Mouse (Mus musculus): ENCODE results near the gene Ddx18. TPM values are rescaled to one million over a fixed set of nuclear protein-coding genes. Genes with fewer than 3 reads are reported as not detected.

Gene Ddx18
- polyA plus RNA-seq (2015; fragmentation: Nextera tagmentation; extraction: Ambion mirVana) = 51.7 and 52.8 TPM in 2 replicates

DNA sequence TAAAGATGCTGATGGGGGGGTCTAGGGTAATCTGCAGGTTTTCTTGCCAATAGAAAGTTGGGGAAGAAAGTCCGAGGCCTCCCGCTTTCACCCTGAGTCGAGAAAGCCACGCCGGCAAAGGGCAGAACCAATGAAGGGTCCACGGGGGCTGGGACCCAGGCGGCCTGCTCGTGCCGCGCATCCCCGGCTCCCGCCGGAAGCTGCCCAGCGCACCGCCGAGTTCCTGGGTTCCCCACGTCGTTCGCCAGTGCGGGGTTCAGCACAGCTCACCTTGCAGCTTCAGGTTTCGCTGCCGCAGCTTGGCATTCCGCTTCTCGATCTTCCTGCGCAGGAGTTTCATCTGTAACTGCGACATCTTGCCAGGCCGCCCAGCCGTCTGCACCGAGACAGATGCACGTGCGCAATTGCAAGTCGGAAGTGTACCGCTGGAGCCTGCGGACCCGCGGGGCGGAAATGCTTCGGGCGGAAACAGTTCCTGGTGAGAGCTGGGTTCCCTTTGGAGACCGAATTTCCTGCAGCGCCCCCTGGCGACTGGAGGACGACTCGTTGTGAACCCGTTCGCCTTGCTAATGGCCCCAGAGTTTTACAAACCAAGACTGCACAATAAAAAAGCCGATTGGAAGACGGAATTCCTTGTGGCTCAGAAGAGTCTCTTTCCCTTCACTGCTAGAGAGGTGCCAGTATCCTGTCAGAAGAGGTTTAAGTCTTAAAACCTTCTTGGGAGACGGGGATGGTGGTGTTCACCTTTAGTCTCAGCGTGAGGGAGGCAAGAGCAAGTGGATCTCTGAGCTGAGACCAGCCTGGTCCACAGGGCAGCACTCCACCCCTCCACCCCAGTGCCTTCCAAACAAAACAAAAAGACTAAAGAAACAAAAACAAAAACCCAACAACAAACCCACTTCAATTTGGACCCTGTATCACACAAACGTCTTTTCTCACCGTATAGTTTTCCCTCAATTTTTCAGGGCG, at the start of gene Ddx18:
TSS of gene Ddx18 (minus strand) at position 469 of the 969 bp plus-strand sequence.

DNA sequence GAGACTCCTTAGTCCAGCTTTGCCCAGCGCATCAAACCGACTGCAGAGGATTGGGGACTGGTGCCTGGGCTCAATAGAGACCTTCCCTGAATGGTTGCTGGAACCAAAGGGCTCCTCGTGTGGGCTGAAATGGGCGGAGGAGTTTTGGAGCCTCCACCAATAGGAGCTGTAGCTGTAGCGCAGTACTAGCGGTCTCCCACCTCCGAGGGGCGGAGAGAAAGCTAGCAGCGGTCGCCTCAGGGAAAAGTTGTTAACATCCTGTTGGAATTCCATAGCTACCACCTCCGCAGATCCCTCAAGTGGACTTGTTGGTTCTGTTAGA, 39.4 kb downstream of the Ddx18 start, which contains the start of gene Htr5b:
TSS of gene Htr5b (minus strand) at position 67 of the 322 bp plus-strand sequence.

Other genes starting within 250 kb of the Ddx18 start
- 14.1 and 17.8 TPM in 2 replicates for gene Insig2, start 235.4 kb downstream of the Ddx18 start, polyA plus RNA-seq (2015; fragmentation: Nextera tagmentation; extraction: Ambion mirVana)
- gene Ccdc93, start 136.9 kb downstream of the Ddx18 start, polyA plus RNA-seq (2015; fragmentation: Nextera tagmentation; extraction: Ambion mirVana) = 4.9 and 6.7 TPM in 2 replicates
- not detected in 2 replicates for gene Htr5b, start 39.5 kb downstream of the Ddx18 start, polyA plus RNA-seq (2015; fragmentation: Nextera tagmentation; extraction: Ambion mirVana)

Measured in spleen, postnatal 0 days (tissue).